Mouse (Mus musculus): ENCODE measurements around the gene Wipi2. TPM values are rescaled to one million over a fixed set of nuclear protein-coding genes. Genes with fewer than 3 reads are reported as not detected.
A peak's percentile ranks its signal among the peaks of the same experiment; 100 is the strongest.

The Wipi2 gene
- polyA plus RNA-seq, 1 experiment from 2014 or later = 48.3 TPM

DNA sequence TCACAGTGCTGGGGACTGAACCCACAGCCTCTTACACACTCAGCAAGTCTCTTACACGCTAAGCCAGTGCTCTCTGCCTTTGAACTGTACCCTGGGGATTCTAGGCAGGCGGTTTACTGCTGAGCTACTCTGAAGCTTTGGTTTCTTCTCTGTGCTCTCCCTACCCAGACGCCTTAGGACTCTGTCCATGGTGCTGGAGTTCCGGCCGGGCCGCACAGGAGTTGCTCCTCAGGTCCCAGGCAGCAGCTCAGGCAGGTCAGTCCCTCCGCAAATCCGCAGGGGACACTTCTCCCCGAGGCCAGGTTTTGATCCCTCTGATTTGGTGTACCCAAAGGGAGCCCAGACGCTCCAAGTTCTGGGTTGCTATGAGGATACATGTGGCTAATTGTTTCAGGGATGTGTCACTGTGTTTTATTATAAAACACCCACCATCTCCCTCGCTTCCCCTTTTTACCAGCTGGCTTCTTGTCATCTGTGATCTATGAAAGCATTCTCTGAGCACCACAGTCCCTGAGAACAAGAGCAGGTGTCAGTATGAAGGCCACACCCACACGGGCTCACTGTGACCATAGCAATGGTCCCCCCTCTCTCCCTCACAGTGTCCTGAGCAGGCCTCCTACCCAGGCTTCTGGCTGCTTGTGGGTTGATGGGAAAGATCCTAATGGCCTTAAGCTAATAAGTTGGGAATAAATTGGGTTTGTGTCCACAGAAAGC is 67.3 kb downstream of the Wipi2 start:
- no peak overlapping the region; the same call in 1 of the 2 replicates for H3K27ac ChIP-seq
- ATAC-seq = no peak

DNA sequence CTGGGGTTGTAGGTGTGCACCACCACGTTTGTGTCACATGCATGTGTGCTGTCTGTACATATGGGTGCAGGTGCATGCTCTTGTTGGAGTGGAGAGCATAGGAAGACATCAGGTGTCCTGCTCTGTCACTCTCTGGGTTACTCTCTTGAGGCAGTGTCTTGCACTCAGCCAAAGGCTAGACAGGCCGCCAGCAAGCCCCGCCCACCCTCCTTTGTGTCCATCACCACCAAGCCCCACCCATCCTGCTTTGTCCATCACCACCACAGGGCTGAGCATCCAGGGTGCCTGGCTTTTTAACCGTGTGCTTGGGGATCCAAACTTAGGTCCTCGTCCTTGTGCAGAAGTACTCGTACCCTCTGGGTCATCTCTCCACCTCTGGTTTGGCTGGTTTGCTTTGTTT is 68.8 kb downstream of the Wipi2 start:
- Histone ChIP-seq H3K27ac (no peak overlapping the region), H3K27me3 (peaks cover 19% of the 10 kb centered on the region), H3K4me2 (no peak overlapping the region), H3K4me1 (peaks cover 22% of the 10 kb centered on the region), H3K4me3 (no peak overlapping the region), H3K36me3 (ENCODE audit: poor library complexity, severe bottlenecking) (no peaks in the 10 kb centered on the region), H3K9ac (no peak overlapping the region), H3K9me3 (replicated peaks) (no peaks in the 10 kb centered on the region)
- 20% methylated on average over 6 of the region's 6 CpGs for WGBS
- ATAC-seq = no peak

More for the DNA sequence above, 67.3 kb downstream of the Wipi2 start:
- H3K36me3 ChIP-seq (ENCODE audit: poor library complexity, severe bottlenecking) = no peaks in the 10 kb centered on the region
- no peak overlapping the region for H3K4me3 ChIP-seq
- WGBS = 13% methylated on average over 12 of the region's 12 CpGs
- peaks cover 22% of the 10 kb centered on the region for H3K4me1 ChIP-seq
- no peak overlapping the region for H3K9ac ChIP-seq
- H3K4me2 ChIP-seq = no peak overlapping the region
- peaks cover 4% of the 10 kb centered on the region for H3K27me3 ChIP-seq
- H3K9me3 ChIP-seq (replicated peaks) = no peaks in the 10 kb centered on the region

DNA sequence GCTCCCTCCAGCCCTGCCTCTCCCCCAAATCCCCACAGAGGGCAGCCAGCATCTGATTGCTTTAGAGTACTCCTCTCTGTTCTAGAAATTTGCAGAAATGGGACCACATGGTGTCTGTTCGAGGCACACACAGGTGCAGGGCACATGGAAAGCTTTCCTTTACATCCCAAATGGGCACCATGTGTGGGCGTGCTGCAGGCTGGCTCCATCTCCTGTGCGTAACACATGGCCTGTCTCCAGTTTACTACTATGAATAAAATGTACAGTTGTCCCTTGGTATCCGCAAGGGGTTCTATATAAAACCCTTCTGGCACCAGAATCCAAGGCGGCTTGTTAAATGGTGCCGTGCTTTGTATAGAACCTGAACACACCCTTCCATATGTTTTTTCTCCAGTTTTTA is 69.4 kb downstream of the Wipi2 start:
- Histone ChIP-seq H3K4me3 (no peak overlapping the region), H3K27me3 (peaks cover 22% of the 10 kb centered on the region), H3K4me1 (peaks cover 22% of the 10 kb centered on the region), H3K9me3 (replicated peaks) (no peaks in the 10 kb centered on the region), H3K36me3 (ENCODE audit: poor library complexity, severe bottlenecking) (no peaks in the 10 kb centered on the region), H3K27ac (no peak overlapping the region), H3K9ac (no peak overlapping the region), H3K4me2 (no peak overlapping the region)
- ATAC-seq = no peak
- 86% methylated on average over 6 of the region's 6 CpGs for WGBS

DNA sequence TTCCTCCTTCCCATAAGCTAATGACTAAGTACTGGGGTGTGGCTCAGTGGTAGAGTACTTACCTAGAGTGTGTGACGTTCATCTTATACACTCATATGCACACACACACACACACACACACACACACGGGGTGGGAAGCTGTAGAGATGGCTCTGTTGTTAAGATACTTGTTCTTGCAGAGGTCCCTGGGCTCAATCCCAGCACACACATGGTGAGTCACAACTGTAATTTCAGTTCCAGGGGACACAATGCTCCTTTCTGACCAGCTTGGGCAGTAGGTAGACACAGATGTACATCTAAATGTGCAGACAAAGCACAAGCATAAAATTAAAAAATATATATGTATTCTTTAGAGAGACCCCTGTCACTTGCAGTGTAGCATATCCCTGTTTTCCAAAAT is 70.2 kb downstream of the Wipi2 start:
- no peak overlapping the region for H3K9ac ChIP-seq
- no peak overlapping the region for H3K4me2 ChIP-seq
- no peaks in the 10 kb centered on the region for H3K9me3 ChIP-seq (replicated peaks)
- ATAC-seq = no peak
- H3K4me1 ChIP-seq = peaks cover 23% of the 10 kb centered on the region
- no peaks in the 10 kb centered on the region for H3K36me3 ChIP-seq (ENCODE audit: poor library complexity, severe bottlenecking)
- H3K27ac ChIP-seq = no peak overlapping the region
- H3K4me3 ChIP-seq = no peak overlapping the region
- 60% methylated on average over 2 of the region's 2 CpGs for WGBS
- H3K27me3 ChIP-seq = peaks cover 22% of the 10 kb centered on the region

DNA sequence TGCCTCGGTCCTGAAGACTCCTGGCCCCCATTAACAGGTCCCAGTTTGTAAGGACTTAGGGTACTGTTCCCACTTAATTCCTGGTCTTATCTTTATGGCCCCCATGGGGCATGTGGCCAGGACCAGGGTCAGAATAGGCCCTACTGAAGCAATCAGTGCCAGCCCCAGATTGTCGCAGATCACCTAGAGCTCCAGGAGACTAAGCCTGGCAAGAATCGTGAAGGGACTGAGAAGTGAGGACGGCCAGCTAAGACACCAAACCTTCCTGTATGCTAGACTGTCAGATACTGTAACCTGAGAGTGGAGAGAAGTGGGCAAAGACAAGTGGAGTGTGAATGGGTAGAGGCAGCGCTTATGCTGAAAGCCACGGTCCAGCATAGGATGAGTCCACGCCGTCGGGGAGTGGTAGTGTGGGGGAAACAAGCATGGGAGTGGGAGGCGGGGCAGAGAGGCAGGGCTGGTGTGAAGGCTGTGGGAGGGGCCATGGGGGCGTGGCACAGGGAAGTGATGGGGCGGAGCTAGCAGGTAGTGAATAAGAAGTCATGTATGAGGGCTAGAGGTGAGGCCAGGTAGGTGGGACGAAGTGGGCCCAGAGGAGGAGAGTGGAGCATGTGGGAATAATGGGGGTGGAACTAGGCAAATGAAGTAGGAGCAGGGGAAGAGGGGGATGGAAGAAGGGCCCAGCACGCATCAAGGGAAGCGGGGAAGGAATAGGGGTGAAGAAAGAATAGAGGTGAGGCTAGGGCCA is 73.5 kb downstream of the Wipi2 start:
- peaks cover 22% of the 10 kb centered on the region for H3K27me3 ChIP-seq
- no peaks in the 10 kb centered on the region for H3K9me3 ChIP-seq (replicated peaks)
- peak overlapping the region; percentile 82 for H3K4me3 ChIP-seq
- H3K4me1 ChIP-seq = peaks cover 20% of the 10 kb centered on the region
- 9% methylated on average over 15 of the region's 15 CpGs for WGBS
- peak; percentile 19 for ATAC-seq
- H3K9ac ChIP-seq = no peak overlapping the region
- H3K36me3 ChIP-seq (ENCODE audit: poor library complexity, severe bottlenecking) = peaks cover 19% of the 10 kb centered on the region
- H3K27ac ChIP-seq = no peak overlapping the region
- peak overlapping the region; percentile 83 for H3K4me2 ChIP-seq

DNA sequence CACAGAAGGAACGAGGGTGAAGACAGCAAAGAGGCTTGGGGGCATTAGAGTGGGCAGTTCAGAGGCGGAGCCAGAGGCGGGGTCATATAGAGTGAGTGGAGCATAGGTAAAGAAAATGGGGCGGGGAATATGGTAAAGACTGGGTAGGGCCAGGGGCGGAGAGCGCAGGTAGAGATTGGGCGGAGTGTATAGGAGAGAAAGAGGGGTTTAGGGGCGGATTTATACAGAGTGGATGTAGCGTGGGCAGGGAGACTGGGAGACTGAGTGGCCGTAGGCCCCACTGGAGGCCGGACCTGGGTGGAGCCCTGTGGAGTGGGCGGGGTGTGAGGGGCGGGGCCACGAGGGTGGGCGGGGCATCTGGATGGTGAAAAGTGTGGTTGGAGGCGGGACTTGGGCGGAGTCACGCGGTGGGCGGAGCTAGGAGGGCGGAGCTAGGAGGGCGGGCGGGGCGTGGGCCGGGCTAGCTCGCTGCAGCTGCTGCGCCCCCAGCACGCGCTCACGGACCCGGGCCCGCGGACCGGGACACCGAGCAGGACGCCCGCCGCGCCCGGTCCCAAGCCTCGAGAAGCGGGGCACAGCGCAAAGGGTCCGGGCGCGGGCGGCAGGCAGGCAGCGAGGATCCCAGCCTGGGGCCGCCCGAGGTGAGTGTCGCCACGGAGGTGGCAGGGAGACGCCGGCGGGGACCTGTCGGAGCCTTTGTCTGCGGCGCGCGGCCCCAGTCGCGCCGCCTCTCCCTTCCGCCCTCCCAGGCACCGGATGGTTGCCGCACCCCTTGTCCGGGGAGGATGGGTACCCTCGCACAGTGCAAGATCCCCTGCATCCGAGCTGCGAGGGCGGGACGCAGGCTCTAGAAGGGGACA is 74.4 kb downstream of the Wipi2 start:
- H3K9me3 ChIP-seq (replicated peaks) = no peaks in the 10 kb centered on the region
- H3K4me1 ChIP-seq = peaks cover 20% of the 10 kb centered on the region
- peaks cover 22% of the 10 kb centered on the region for H3K27me3 ChIP-seq
- H3K36me3 ChIP-seq (ENCODE audit: poor library complexity, severe bottlenecking) = peaks cover 25% of the 10 kb centered on the region
- peak; percentile 86 for ATAC-seq
- H3K9ac ChIP-seq = peak overlapping the region; percentile 92
- peak overlapping the region; percentile 83 for H3K4me2 ChIP-seq
- 0 out of 2 replicates have a peak overlapping the region, but pooled peaks have one; percentile 19 for H3K27ac ChIP-seq
- WGBS = under 1% methylated on average over 65 of the region's 72 CpGs
- peak overlapping the region; percentile 82 for H3K4me3 ChIP-seq

DNA sequence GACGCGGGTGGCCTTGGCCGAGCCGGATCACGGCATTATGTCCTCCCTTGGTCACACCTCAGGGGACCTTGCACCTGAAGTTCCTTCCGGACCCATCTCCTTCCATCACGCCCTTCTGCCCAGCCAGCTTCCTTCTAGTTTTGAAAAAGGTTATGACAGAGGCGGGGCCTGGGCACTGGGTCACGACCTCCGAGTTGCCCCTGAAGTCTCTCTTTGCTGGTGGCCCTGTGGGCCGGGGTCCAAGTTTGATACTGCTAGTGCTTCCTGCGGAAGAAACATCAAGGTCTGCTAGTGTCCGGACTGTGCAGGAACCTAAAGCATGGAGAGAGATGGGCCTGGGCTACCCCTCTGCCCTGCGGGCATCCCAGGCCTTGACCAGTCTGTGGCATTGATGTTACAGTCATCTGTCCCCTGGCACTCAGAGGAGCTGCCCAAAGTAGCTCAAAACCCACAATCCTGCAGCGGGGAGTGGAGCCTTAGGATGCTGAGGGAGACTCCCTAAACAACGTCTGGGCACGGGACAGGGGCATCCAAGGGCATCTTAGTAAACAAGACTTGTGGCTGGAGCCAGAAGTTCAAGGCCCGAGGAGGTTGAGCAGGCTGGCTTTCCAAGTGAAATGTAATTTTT is 75.1 kb downstream of the Wipi2 start:
- ATAC-seq = no peak
- Histone ChIP-seq H3K4me3 (peak overlapping the region; percentile 82), H3K36me3 (ENCODE audit: poor library complexity, severe bottlenecking) (peaks cover 32% of the 10 kb centered on the region), H3K4me1 (peaks cover 20% of the 10 kb centered on the region), H3K4me2 (peak overlapping the region; percentile 83), H3K9me3 (replicated peaks) (no peaks in the 10 kb centered on the region), H3K9ac (peak overlapping the region; percentile 92), H3K27ac (no peak overlapping the region), H3K27me3 (peaks cover 22% of the 10 kb centered on the region)
- WGBS = 22% methylated on average over 18 of the region's 18 CpGs

DNA sequence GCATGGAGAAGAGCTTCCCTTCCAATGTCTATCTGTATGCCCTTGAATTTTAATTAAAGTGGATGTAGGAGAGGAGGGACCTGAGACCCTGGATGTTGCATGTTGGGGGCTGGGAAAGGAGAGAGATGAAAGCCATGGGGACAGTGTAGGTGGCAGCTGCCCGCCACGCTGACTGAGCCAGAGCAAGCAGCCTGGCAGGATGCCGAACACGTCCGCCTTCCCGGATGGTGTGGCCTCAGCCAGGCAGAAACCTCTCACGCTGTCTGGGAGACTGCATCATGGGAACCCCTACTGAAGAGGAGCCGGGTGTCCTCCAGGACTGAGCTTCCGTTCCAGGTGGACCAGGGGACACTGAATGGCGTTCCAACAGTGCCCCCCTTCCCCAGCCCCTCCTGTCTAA is 76.1 kb downstream of the Wipi2 start:
- 91% methylated on average over 10 of the region's 10 CpGs for WGBS
- peaks cover 20% of the 10 kb centered on the region for H3K4me1 ChIP-seq
- peak overlapping the region; percentile 92 for H3K9ac ChIP-seq
- H3K36me3 ChIP-seq (ENCODE audit: poor library complexity, severe bottlenecking) = peaks cover 41% of the 10 kb centered on the region
- no peak overlapping the region for H3K27ac ChIP-seq
- H3K9me3 ChIP-seq (replicated peaks) = no peaks in the 10 kb centered on the region
- H3K4me3 ChIP-seq = peak overlapping the region; percentile 82
- no peak for ATAC-seq
- H3K27me3 ChIP-seq = peaks cover 19% of the 10 kb centered on the region
- peak overlapping the region; percentile 83 for H3K4me2 ChIP-seq

DNA sequence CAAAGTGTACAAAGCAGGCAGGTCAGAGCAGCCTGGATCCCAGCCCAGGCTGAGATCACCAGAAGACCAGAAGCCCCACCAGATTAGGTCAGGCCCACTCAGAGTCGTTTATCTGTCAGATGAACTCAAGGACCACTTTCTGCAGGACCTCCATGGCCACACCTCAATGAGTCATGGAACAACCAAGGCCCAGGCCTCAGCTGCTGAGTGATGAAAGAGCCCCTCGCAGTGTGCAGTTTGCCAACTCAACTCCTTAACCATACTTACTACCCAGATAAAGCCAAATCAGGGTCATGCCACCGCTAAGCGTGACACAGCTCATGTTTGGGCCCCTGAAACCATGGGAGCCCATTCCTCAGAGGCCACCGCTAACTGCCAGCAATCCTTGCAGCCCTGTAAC is 80.2 kb downstream of the Wipi2 start:
- Histone ChIP-seq H3K9me3 (replicated peaks) (peaks cover 4% of the 10 kb centered on the region; the same call in 1 of the 2 replicates), H3K4me2 (no peak overlapping the region), H3K9ac (no peak overlapping the region), H3K27me3 (no peaks in the 10 kb centered on the region), H3K4me3 (no peak overlapping the region), H3K36me3 (ENCODE audit: poor library complexity, severe bottlenecking) (peaks cover 80% of the 10 kb centered on the region), H3K27ac (no peak overlapping the region), H3K4me1 (peaks cover 15% of the 10 kb centered on the region)
- 93% methylated on average over 5 of the region's 5 CpGs for WGBS
- ATAC-seq = no peak

DNA sequence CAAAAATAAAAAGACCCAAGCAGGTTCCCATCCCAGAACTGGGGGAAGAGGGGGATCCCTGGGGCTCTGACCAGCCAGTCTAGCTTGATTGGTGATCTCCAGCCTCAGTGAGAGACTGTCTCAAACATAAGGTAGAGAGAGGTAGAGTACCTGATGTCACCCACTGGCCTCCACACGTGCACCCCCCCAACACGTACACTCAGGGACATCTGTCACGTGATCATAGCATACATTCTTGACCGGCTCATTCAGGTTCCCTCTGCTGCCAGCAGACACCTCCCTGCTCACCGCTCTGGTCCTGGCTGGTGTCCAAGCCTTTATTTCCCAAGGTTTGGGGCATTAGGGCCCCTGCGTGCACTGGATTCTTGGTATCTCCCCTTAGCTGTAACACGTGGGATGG is 81.9 kb downstream of the Wipi2 start:
- H3K9ac ChIP-seq = no peak overlapping the region
- no peaks in the 10 kb centered on the region for H3K4me1 ChIP-seq
- peaks cover 90% of the 10 kb centered on the region for H3K36me3 ChIP-seq (ENCODE audit: poor library complexity, severe bottlenecking)
- H3K4me2 ChIP-seq = no peak overlapping the region
- H3K4me3 ChIP-seq = no peak overlapping the region
- WGBS = 82% methylated on average over 7 of the region's 7 CpGs
- peaks cover 4% of the 10 kb centered on the region; the same call in 1 of the 2 replicates for H3K9me3 ChIP-seq (replicated peaks)
- H3K27me3 ChIP-seq = no peaks in the 10 kb centered on the region
- ATAC-seq = no peak
- no peak overlapping the region for H3K27ac ChIP-seq

DNA sequence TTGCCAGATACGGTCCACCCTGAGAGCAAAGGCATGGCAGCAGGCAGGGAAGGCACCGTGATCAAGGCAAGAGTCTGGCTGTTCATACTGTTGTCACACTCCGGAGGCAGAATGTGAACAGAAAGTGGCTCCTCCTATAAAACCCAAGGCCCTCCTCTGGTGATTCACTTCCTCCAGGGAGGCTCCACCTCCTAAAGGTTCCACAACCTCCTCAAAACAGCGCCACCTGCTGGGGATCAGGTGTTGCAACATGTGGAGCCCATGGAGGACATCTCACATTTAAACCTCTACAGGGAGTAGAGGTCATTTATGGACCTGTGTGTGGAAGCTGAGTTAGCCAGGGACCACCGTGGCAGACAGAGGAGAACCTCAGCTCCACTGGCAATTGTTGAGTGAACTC is 84.9 kb downstream of the Wipi2 start:
- Histone ChIP-seq H3K4me1 (no peaks in the 10 kb centered on the region), H3K9me3 (replicated peaks) (peaks cover 4% of the 10 kb centered on the region; the same call in 1 of the 2 replicates), H3K36me3 (ENCODE audit: poor library complexity, severe bottlenecking) (peaks cover 82% of the 10 kb centered on the region), H3K4me2 (no peak overlapping the region), H3K27me3 (no peaks in the 10 kb centered on the region), H3K4me3 (no peak overlapping the region), H3K9ac (no peak overlapping the region), H3K27ac (no peak overlapping the region)
- ATAC-seq = no peak
- 92% methylated on average over 5 of the region's 5 CpGs for WGBS
